Mouse (Mus musculus) stomach, postnatal 0 days (tissue): ENCODE data around the gene Arhgap10.

Experiments
- CTCF ChIP-seq: IDR thresholded peaks from 2 replicates; pipeline ENCODE4 v1.5.1; 2016; ENCODE audit warnings: antibody characterized with exemption, low read depth, mild to moderate bottlenecking, moderate library complexity
- EP300 ChIP-seq: optimal IDR thresholded peaks from 2 replicates; pipeline ENCODE3; 2016; ENCODE audit warnings: antibody characterized with exemption

DNA sequence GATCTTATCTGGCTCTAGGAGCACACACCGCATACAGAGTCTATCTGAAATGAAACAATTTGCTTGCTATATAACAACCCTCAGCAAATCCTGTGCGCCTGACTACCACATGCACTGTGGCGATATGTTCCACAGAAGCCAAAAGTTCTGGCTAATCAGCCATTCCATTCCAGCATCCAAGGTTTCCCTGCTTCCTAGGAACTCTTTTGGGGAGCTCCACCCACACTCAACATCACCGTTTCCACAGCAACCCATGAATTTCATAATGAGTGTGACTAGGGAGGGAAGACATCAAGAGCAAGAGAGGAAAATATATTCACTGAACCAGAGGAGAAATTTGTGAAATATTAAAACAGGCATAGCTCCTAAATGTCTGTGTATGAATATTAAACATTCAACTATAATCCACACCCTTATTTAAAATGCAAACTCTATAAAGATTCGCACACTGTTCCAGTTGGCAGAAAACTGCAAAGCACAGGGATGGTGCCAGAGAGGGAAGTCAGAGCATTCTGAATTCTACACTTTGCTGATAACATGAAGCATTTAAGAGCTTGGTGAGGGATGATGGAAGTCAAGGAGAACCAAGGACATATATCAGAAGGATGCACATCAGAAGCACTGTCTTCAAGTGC is 261.2 kb downstream of the Arhgap10 start:
- TF ChIP-seq CTCF (no peak), EP300 (no peak)
